Mouse (Mus musculus): Measurements from ENCODE around the gene Grin2c. TPM values are rescaled to one million over a fixed set of nuclear protein-coding genes. Genes with fewer than 3 reads are reported as not detected.

Grin2c gene
- polyA plus RNA-seq, 1 experiment = not detected

GRCm38 (mm10) chr11:115223451-115223850, 43.6 kb downstream of the Grin2c start:
- Histone ChIP-seq H3ac (ENCODE audit: control insufficient read depth, insufficient read length, low read depth) (no peak overlapping the region), H3K79me3 (ENCODE audit: low read depth) (no peaks in the 10 kb centered on the region), H3K27me3 (ENCODE audit: control insufficient read depth, insufficient read depth, insufficient read length) (no peaks in the 10 kb centered on the region), H3K36me3 (ENCODE audit: control insufficient read depth, insufficient read depth) (no peaks in the 10 kb centered on the region), H3K4me3 (ENCODE audit: insufficient read depth, poor library complexity, severe bottlenecking) (no peak overlapping the region), H3K79me2 (ENCODE audit: control insufficient read depth, insufficient read depth) (no peaks in the 10 kb centered on the region)
- no peak for TF ChIP-seq FOSL1 (IDR thresholded peaks at IDR 0.05; ENCODE audit: insufficient read depth, low read length, poor library complexity, severe bottlenecking)

- Histone ChIP-seq H3K79me3 (ENCODE audit: low read depth) (no peaks in the 10 kb centered on the region), H3K4me3 (ENCODE audit: insufficient read depth, poor library complexity, severe bottlenecking) (no peak overlapping the region), H3K27me3 (ENCODE audit: control insufficient read depth, insufficient read depth, insufficient read length) (no peaks in the 10 kb centered on the region), H3K36me3 (ENCODE audit: control insufficient read depth, insufficient read depth) (no peaks in the 10 kb centered on the region), H3K79me2 (ENCODE audit: control insufficient read depth, insufficient read depth) (no peaks in the 10 kb centered on the region), H3ac (ENCODE audit: control insufficient read depth, insufficient read length, low read depth) (no peak overlapping the region)
- TF ChIP-seq FOSL1 (IDR thresholded peaks at IDR 0.05; ENCODE audit: insufficient read depth, low read length, poor library complexity, severe bottlenecking) (no peak), MYOG (IDR thresholded peaks at IDR 0.05; ENCODE audit: control insufficient read depth, extremely low read depth, insufficient read length) (no peak), USF1 (IDR thresholded peaks at IDR 0.05; ENCODE audit: low read depth) (no peak), MYOD1 (IDR thresholded peaks at IDR 0.05; ENCODE audit: control insufficient read depth, insufficient read length, low read depth) (no peak), MAX (IDR thresholded peaks at IDR 0.05) (no peak), CTCF (IDR thresholded peaks at IDR 0.05; ENCODE audit: control insufficient read depth, insufficient read depth, insufficient read length) (no peak), CEBPB (IDR thresholded peaks at IDR 0.05; ENCODE audit: low read depth) (no peak)
These were observed 44.5 kb downstream of the Grin2c start for GRCm38 (mm10) chr11:115222570-115222969.

- Histone ChIP-seq H3K79me2 (ENCODE audit: control insufficient read depth, insufficient read depth) (no peaks in the 10 kb centered on the region), H3K79me3 (ENCODE audit: low read depth) (no peaks in the 10 kb centered on the region), H3K4me3 (ENCODE audit: insufficient read depth, poor library complexity, severe bottlenecking) (no peak overlapping the region), H3K36me3 (ENCODE audit: control insufficient read depth, insufficient read depth) (no peaks in the 10 kb centered on the region), H3K27me3 (ENCODE audit: control insufficient read depth, insufficient read depth, insufficient read length) (no peaks in the 10 kb centered on the region), H3ac (ENCODE audit: control insufficient read depth, insufficient read length, low read depth) (no peak overlapping the region)
- TF ChIP-seq CEBPB (IDR thresholded peaks at IDR 0.05; ENCODE audit: low read depth) (no peak), MYOD1 (IDR thresholded peaks at IDR 0.05; ENCODE audit: control insufficient read depth, insufficient read length, low read depth) (no peak), MAX (IDR thresholded peaks at IDR 0.05) (no peak), MYOG (IDR thresholded peaks at IDR 0.05; ENCODE audit: control insufficient read depth, extremely low read depth, insufficient read length) (no peak)
These were observed 45.0 kb downstream of the Grin2c start for GRCm38 (mm10) chr11:115222077-115222476.

- no peaks in the 10 kb centered on the region for H3K79me2 ChIP-seq (ENCODE audit: control insufficient read depth, insufficient read depth)
- no peak overlapping the region for H3K4me3 ChIP-seq (ENCODE audit: insufficient read depth, poor library complexity, severe bottlenecking)
- no peak overlapping the region for H3ac ChIP-seq (ENCODE audit: control insufficient read depth, insufficient read length, low read depth)
- H3K36me3 ChIP-seq (ENCODE audit: control insufficient read depth, insufficient read depth) = no peaks in the 10 kb centered on the region
- H3K27me3 ChIP-seq (ENCODE audit: control insufficient read depth, insufficient read depth, insufficient read length) = no peaks in the 10 kb centered on the region
- no peaks in the 10 kb centered on the region for H3K79me3 ChIP-seq (ENCODE audit: low read depth)
- TF ChIP-seq FOSL1 (IDR thresholded peaks at IDR 0.05; ENCODE audit: insufficient read depth, low read length, poor library complexity, severe bottlenecking) (no peak), CTCF (IDR thresholded peaks at IDR 0.05; ENCODE audit: control insufficient read depth, insufficient read depth, insufficient read length) (no peak), MYOD1 (IDR thresholded peaks at IDR 0.05; ENCODE audit: control insufficient read depth, insufficient read length, low read depth) (no peak), MYOG (IDR thresholded peaks at IDR 0.05; ENCODE audit: control insufficient read depth, extremely low read depth, insufficient read length) (no peak), USF1 (IDR thresholded peaks at IDR 0.05; ENCODE audit: low read depth) (no peak), CEBPB (IDR thresholded peaks at IDR 0.05; ENCODE audit: low read depth) (no peak), MAX (IDR thresholded peaks at IDR 0.05) (no peak)
These were observed 47.4 kb downstream of the Grin2c start for GRCm38 (mm10) chr11:115219685-115220084.

- TF ChIP-seq MYOG (IDR thresholded peaks at IDR 0.05; ENCODE audit: control insufficient read depth, extremely low read depth, insufficient read length) (no peak), USF1 (IDR thresholded peaks at IDR 0.05; ENCODE audit: low read depth) (peak; percentile 61), MYOD1 (IDR thresholded peaks at IDR 0.05; ENCODE audit: control insufficient read depth, insufficient read length, low read depth) (peak; percentile 61), CEBPB (IDR thresholded peaks at IDR 0.05; ENCODE audit: low read depth) (peak; percentile 45), CTCF (IDR thresholded peaks at IDR 0.05; ENCODE audit: control insufficient read depth, insufficient read depth, insufficient read length) (no peak), MAX (IDR thresholded peaks at IDR 0.05) (no peak), FOSL1 (IDR thresholded peaks at IDR 0.05; ENCODE audit: insufficient read depth, low read length, poor library complexity, severe bottlenecking) (no peak)
- no peak overlapping the region for H3K4me3 ChIP-seq (ENCODE audit: insufficient read depth, poor library complexity, severe bottlenecking)
- H3ac ChIP-seq (ENCODE audit: control insufficient read depth, insufficient read length, low read depth) = no peak overlapping the region
- no peaks in the 10 kb centered on the region for H3K79me2 ChIP-seq (ENCODE audit: control insufficient read depth, insufficient read depth)
- H3K27me3 ChIP-seq (ENCODE audit: control insufficient read depth, insufficient read depth, insufficient read length) = no peaks in the 10 kb centered on the region
- H3K79me3 ChIP-seq (ENCODE audit: low read depth) = no peaks in the 10 kb centered on the region
- no peaks in the 10 kb centered on the region for H3K36me3 ChIP-seq (ENCODE audit: control insufficient read depth, insufficient read depth)
These were observed 47.8 kb downstream of the Grin2c start for GRCm38 (mm10) chr11:115219263-115219662.

- no peak overlapping the region for H3K4me3 ChIP-seq (ENCODE audit: insufficient read depth, poor library complexity, severe bottlenecking)
- H3K79me3 ChIP-seq (ENCODE audit: low read depth) = no peaks in the 10 kb centered on the region
- no peaks in the 10 kb centered on the region for H3K36me3 ChIP-seq (ENCODE audit: control insufficient read depth, insufficient read depth)
- no peaks in the 10 kb centered on the region for H3K27me3 ChIP-seq (ENCODE audit: control insufficient read depth, insufficient read depth, insufficient read length)
- no peaks in the 10 kb centered on the region for H3K79me2 ChIP-seq (ENCODE audit: control insufficient read depth, insufficient read depth)
- H3ac ChIP-seq (ENCODE audit: control insufficient read depth, insufficient read length, low read depth) = no peak overlapping the region
- TF ChIP-seq MYOG (IDR thresholded peaks at IDR 0.05; ENCODE audit: control insufficient read depth, extremely low read depth, insufficient read length) = no peak
- TF ChIP-seq MAX (IDR thresholded peaks at IDR 0.05) = no peak
- no peak for TF ChIP-seq CEBPB (IDR thresholded peaks at IDR 0.05; ENCODE audit: low read depth)
- no peak for TF ChIP-seq USF1 (IDR thresholded peaks at IDR 0.05; ENCODE audit: low read depth)
- TF ChIP-seq MYOD1 (IDR thresholded peaks at IDR 0.05; ENCODE audit: control insufficient read depth, insufficient read length, low read depth) = no peak
- no peak for TF ChIP-seq CTCF (IDR thresholded peaks at IDR 0.05; ENCODE audit: control insufficient read depth, insufficient read depth, insufficient read length)
- no peak for TF ChIP-seq FOSL1 (IDR thresholded peaks at IDR 0.05; ENCODE audit: insufficient read depth, low read length, poor library complexity, severe bottlenecking)
These were observed 49.3 kb downstream of the Grin2c start for GRCm38 (mm10) chr11:115217439-115218410.
